In genomic region chr9:86879216-86880112, GRCm38 (mm10) we compare ENCODE assay signal across 9 mouse cellular contexts. TPM values are rescaled to one million over a fixed set of nuclear protein-coding genes. Genes with fewer than 3 reads are reported as not detected.
A peak's percentile ranks its signal among the peaks of the same experiment; 100 is the strongest.
DNase-seq lines count a peak whose midpoint lies in the region; ATAC-seq and TF ChIP-seq lines count a peak whose summit lies in the region.
"Had no signal": no experiment of that assay in that cellular context is flagged by ENCODE, and none has a peak within 500 bp of the region (broad histone marks: within the 10 kb centered on the region; RNA-seq: fewer than 3 reads in every experiment).

No protein-coding gene starts in this region.

- peak overlapping the region; percentile 99 for H3K4me2 ChIP-seq in lung, embryonic 16.5 days (ENCODE audit: low read depth, low read length)
- peak overlapping the region; percentile 92 for H3K4me2 ChIP-seq in forebrain, embryonic 12.5 days
- peak overlapping the region; percentile 98 for H3K4me2 ChIP-seq in intestine, embryonic 14.5 days (ENCODE audit: low read length)
- H3K4me2 ChIP-seq in neural tube, embryonic 14.5 days (ENCODE audit: low read depth, low read length) = peak overlapping the region; percentile 58

- H3K27ac ChIP-seq in lung, embryonic 16.5 days (ENCODE audit: low read length) = no peak overlapping the region
- H3K27ac ChIP-seq in forebrain, embryonic 12.5 days = peak overlapping the region; percentile 90
- H3K27ac ChIP-seq in intestine, embryonic 14.5 days (ENCODE audit: low read depth) = no peak overlapping the region
- H3K27ac ChIP-seq in limb, embryonic 10.5 days = peak overlapping the region; percentile 72; the same call in 1 of the 2 replicates
- peak overlapping the region; percentile 94 for H3K27ac ChIP-seq in neural tube, embryonic 14.5 days (ENCODE audit: low read depth, low read length)
- H3K27ac ChIP-seq: macrophage had no signal

- 1% methylated on average over 73 of the region's 75 CpGs for WGBS in lung, embryonic 16.5 days
- under 1% methylated on average over 74 of the region's 75 CpGs for WGBS in forebrain, embryonic 12.5 days
- 1% methylated on average over 75 of the region's 75 CpGs for WGBS in intestine, embryonic 14.5 days
- under 1% methylated on average over 75 of the region's 75 CpGs for WGBS in limb, embryonic 10.5 days
- under 1% methylated on average over 75 of the region's 75 CpGs for WGBS in neural tube, embryonic 14.5 days

- TF ChIP-seq CTCF in brain, embryonic 14.5 days (IDR thresholded peaks at IDR 0.05; ENCODE audit: borderline replicate concordance, extremely low read depth, insufficient read depth, insufficient read length) = no peak

- no peaks in the 10 kb centered on the region for H3K9me3 ChIP-seq in lung, embryonic 16.5 days (ENCODE audit: control insufficient read depth, low read length)
- H3K9me3 ChIP-seq in forebrain, embryonic 12.5 days = no peaks in the 10 kb centered on the region
- H3K9me3 ChIP-seq in intestine, embryonic 14.5 days (ENCODE audit: control insufficient read depth, low read length) = no peaks in the 10 kb centered on the region
- no peaks in the 10 kb centered on the region for H3K9me3 ChIP-seq in limb, embryonic 10.5 days (replicated peaks)
- H3K9me3 ChIP-seq in neural tube, embryonic 14.5 days (ENCODE audit: control insufficient read depth, low read length) = no peaks in the 10 kb centered on the region

- peaks cover 13% of the 10 kb centered on the region for H3K4me1 ChIP-seq in lung, embryonic 16.5 days (replicated peaks; ENCODE audit: control insufficient read depth, insufficient read depth, low read length)
- H3K4me1 ChIP-seq in forebrain, embryonic 12.5 days = peaks cover 8% of the 10 kb centered on the region
- no peaks in the 10 kb centered on the region for H3K4me1 ChIP-seq in intestine, embryonic 14.5 days (replicated peaks; ENCODE audit: control insufficient read depth, insufficient read depth, low read length)
- H3K4me1 ChIP-seq in limb, embryonic 10.5 days = peaks cover 18% of the 10 kb centered on the region
- peaks cover 12% of the 10 kb centered on the region; the same call in 1 of the 2 replicates for H3K4me1 ChIP-seq in neural tube, embryonic 14.5 days (ENCODE audit: control insufficient read depth, insufficient read depth, low read length)

- peaks cover 47% of the 10 kb centered on the region for H3K27me3 ChIP-seq in lung, embryonic 16.5 days (ENCODE audit: control insufficient read depth, insufficient read depth, low read depth, low read length)
- peaks cover 21% of the 10 kb centered on the region for H3K27me3 ChIP-seq in forebrain, embryonic 12.5 days
- peaks cover 62% of the 10 kb centered on the region for H3K27me3 ChIP-seq in intestine, embryonic 14.5 days (replicated peaks; ENCODE audit: control insufficient read depth, insufficient read depth, low read length)
- H3K27me3 ChIP-seq in limb, embryonic 10.5 days (ENCODE audit: low read depth, poor library complexity, severe bottlenecking) = peaks cover 67% of the 10 kb centered on the region
- H3K27me3 ChIP-seq in neural tube, embryonic 14.5 days (ENCODE audit: control insufficient read depth, insufficient read depth, low read length) = no peaks in the 10 kb centered on the region

- peak overlapping the region; percentile 57 for H3K9ac ChIP-seq in lung, embryonic 16.5 days (ENCODE audit: low read length)
- peak overlapping the region; percentile 80 for H3K9ac ChIP-seq in forebrain, embryonic 12.5 days
- H3K9ac ChIP-seq in intestine, embryonic 14.5 days (ENCODE audit: low read length) = 0 out of 2 replicates have a peak overlapping the region, but pooled peaks have one; percentile 27
- H3K9ac ChIP-seq in neural tube, embryonic 14.5 days (replicated peaks; ENCODE audit: low read depth, low read length) = peak overlapping the region; percentile 84

- H3K4me3 ChIP-seq in lung, embryonic 16.5 days (ENCODE audit: low read length) = peak overlapping the region; percentile 70
- H3K4me3 ChIP-seq in forebrain, embryonic 12.5 days (replicated peaks) = peak overlapping the region; percentile 73
- peak overlapping the region; percentile 60 for H3K4me3 ChIP-seq in intestine, embryonic 14.5 days (ENCODE audit: low read depth, low read length)
- H3K4me3 ChIP-seq in limb, embryonic 10.5 days = peak overlapping the region; percentile 83
- H3K4me3 ChIP-seq in neural tube, embryonic 14.5 days (ENCODE audit: low read depth, low read length) = peak overlapping the region; percentile 89

- H3K36me3 ChIP-seq in lung, embryonic 16.5 days (ENCODE audit: control insufficient read depth, insufficient read depth, low read length) = no peaks in the 10 kb centered on the region
- no peaks in the 10 kb centered on the region for H3K36me3 ChIP-seq in forebrain, embryonic 12.5 days (replicated peaks)
- H3K36me3 ChIP-seq in intestine, embryonic 14.5 days (ENCODE audit: control insufficient read depth, insufficient read depth, low read length) = no peaks in the 10 kb centered on the region
- H3K36me3 ChIP-seq in limb, embryonic 10.5 days = no peaks in the 10 kb centered on the region
- H3K36me3 ChIP-seq in neural tube, embryonic 14.5 days (ENCODE audit: control insufficient read depth, insufficient read depth, low read length) = no peaks in the 10 kb centered on the region

- TF ChIP-seq POLR2A in brain, embryonic 14.5 days (IDR thresholded peaks at IDR 0.05; ENCODE audit: borderline replicate concordance, extremely low read depth, insufficient read depth, insufficient read length, poor library complexity, severe bottlenecking) = no peak

- DNase-seq in lung, postnatal 10 days = no peak
- DNase-seq in brain, embryonic 14.5 days (ENCODE audit: low read depth) = peak; percentile 65
- peak; percentile 74 for DNase-seq in intestine, embryonic 14.5 days (ENCODE audit: low spot score)
- peak; percentile 63 for DNase-seq in limb, embryonic 10.5 days (ENCODE audit: low spot score)
- DNase-seq in spleen, postnatal 36 days (ENCODE audit: low spot score in 2 of 2) = no peak

- peak; percentile 70 for ATAC-seq in lung, embryonic 16.5 days (ENCODE audit: low read depth)
- ATAC-seq in forebrain, embryonic 12.5 days (ENCODE audit: low FRiP score) = peak; percentile 36
- ATAC-seq in intestine, embryonic 14.5 days (replicated peaks; ENCODE audit: low FRiP score, low TSS enrichment, low read depth) = peak; percentile 34; the same call in 1 of the 2 replicates
- ATAC-seq in neural tube, embryonic 14.5 days (ENCODE audit: low read depth) = peak; percentile 39

RNA-seq across cellular contexts. Expression of gene Snap91, which starts 1.0 kb away (rescaled TPM):
- 3.3 and 4.9 TPM in 2 replicates for polyA plus RNA-seq in lung, embryonic 16.5 days (2015; fragmentation: Nextera tagmentation; extraction: Ambion mirVana)
- polyA plus RNA-seq in brain, embryonic 14.5 days (2012; rRNA removed) = 116 and 131 TPM in 2 replicates
- polyA plus RNA-seq in forebrain, embryonic 12.5 days (2016; fragmentation: Nextera tagmentation; extraction: Ambion mirVana) = 28.0 and 28.4 TPM in 2 replicates
- polyA plus RNA-seq in intestine, embryonic 14.5 days (2014; fragmentation: Nextera tagmentation; extraction: Ambion mirVana) = 4.1 and 4.9 TPM in 2 replicates
- 3.6 and 4.2 TPM in 2 replicates for polyA plus RNA-seq in limb, embryonic 10.5 days (2016; fragmentation: Nextera tagmentation; extraction: Ambion mirVana)
- polyA plus RNA-seq in neural tube, embryonic 14.5 days (2014; fragmentation: Nextera tagmentation; extraction: Ambion mirVana) = 88.8 and 93.0 TPM in 2 replicates
- polyA plus RNA-seq: macrophage had no signal

Comparison
In these comparisons a context has a peak if more than half of its experiments do, and no peak if none do; other contexts are left out.
1. H3K27ac ChIP-seq: peak in forebrain, embryonic 12.5 days (single experiment), limb, embryonic 10.5 days (single experiment) and neural tube, embryonic 14.5 days (single experiment); none in lung, embryonic 16.5 days (single experiment) and intestine, embryonic 14.5 days (single experiment).
2. H3K9ac ChIP-seq: peak in every context shown above with its lines; median percentile 84 in neural tube, embryonic 14.5 days; 80 in forebrain, embryonic 12.5 days; 57 in lung, embryonic 16.5 days; 27 in intestine, embryonic 14.5 days.
3. DNase-seq: peak in brain, embryonic 14.5 days (single experiment), intestine, embryonic 14.5 days (single experiment) and limb, embryonic 10.5 days (single experiment); none in lung, postnatal 10 days (single experiment) and spleen, postnatal 36 days (0 of 2).
4. Peak in every context shown above with its lines, with median percentiles within 50 percentile points of each other: ATAC-seq, H3K4me2 ChIP-seq and H3K4me3 ChIP-seq.